Mouse (Mus musculus): ENCODE data around the gene Sik1.

- no peak for TF ChIP-seq CTCF (IDR thresholded peaks at IDR 0.05; ENCODE audit: extremely low read depth, insufficient read depth, low read length)
- no peak for TF ChIP-seq POLR2A (IDR thresholded peaks at IDR 0.05; ENCODE audit: extremely low read depth, insufficient read depth, low read length)
Observed at GRCm38 (mm10) chr17:31850457-31850980, 5.1 kb downstream of the Sik1 start.
